Mouse (Mus musculus): ENCODE results near the gene Galnt9. TPM values are rescaled to one million over a fixed set of nuclear protein-coding genes. Genes with fewer than 3 reads are reported as not detected.

Gene Galnt9
- total RNA-seq, 2 experiments from 2014 or later = 105 to 109 TPM

DNA sequence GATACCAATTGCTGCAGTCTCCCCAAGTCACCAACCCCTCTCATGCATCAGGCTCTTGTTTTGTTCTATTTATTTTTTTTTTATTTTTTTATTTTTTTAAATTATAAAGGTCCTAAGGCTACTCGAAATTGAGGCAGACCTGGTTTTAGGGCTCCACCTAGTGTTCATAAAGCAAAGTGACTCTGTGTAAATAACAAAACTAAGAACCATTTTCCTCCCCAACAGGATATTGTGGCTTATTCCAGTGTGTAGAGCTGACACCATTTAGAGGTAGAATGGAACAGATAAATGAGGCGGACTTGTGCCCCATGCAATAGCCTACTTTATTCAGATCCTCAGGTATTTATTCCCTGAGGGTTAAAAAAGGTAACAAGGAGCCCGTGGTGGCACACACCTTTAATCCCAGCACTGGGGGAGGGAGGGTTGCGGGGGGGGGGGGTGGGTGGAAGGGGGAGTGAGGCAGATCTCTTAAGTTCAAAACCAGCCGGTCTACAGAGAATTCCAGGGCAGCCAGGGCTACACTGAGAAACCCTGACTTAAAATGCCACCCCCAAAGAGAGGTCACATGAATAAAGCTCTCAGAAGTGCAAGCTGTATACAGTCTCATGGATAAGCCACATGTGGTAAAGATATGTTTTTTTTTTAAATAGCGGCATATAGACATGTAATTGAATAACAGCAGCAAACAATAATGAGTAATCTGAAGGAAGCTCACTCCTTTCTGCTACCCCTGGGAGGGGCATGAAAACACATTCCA lies 92.0 kb downstream of the Galnt9 start:
- no peak for DNase-seq

DNA sequence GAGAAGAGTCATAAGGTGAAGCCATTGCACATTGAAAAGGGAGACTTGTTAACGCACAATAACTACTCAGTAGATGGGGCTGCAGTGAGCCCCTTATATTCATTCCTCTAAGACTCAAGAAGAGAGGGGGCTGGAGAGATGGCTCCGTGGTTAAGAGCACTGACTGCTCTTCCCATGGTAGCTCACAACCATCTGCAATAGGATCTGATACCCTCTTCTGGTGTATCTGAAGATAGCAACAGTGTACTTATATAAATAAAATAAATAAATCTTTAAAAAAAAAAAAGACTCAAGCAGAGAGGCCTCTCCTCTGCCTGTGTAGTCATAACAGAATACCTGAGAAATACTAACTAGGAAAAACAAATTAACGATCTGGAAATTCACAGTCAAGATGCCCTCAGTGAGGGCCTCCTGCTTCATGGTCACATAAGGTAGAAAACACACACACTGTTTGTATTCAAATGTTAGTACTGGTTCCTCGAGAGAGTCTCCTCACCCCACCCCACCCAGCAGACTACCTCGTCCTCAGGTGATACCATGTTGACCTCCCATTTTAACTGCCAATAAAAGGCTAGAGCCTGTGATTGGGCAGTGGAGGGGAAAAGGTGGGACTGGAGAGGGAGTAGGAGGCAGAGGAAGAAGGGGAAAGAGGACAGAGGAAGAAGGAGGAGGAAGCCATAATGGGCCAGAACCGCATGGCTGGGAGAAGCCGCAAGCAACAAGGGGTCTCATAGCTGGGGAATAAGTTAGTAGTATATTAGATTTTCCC lies 94.3 kb downstream of the Galnt9 start:
- DNase-seq = no peak

DNA sequence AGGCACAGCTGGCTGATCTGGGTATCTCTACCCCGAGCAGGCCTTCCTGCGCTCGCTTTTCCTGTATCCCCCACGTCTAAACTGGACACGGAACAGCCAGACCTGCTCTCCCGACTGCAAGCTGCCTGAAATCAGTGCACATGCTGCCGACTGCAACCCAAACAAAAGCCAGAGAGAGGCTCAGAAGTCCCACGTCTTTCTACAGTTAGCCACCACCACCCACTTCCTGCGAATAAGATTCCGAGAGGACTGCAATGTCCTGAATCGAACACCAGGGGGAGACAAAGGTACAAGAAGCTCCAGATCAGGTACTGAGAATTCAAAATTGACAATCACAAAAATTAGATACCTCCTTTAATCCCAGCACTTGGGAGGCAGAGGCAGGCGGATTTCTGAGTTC lies 95.3 kb downstream of the Galnt9 start:
- DNase-seq = peak; percentile 59 to 77

DNA sequence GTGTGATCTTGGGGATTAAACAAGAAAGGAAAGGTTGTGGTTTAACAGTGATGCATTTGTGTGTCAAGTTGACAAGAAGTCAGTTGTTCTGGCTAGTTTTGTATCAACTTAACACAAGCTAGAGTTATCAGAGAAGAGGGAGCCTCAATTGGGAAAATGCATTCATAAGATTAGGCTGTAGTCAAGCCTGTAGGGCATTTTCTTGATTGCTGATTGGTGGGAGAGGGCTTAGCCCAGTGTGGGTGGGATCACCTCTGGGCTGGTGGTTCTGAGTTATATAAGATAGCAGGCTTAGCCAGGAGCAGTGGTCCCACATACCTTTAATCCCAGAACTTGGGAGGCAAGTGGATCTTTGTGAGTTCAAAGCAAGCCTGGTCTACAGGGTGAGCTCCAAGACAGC lies 102.2 kb downstream of the Galnt9 start:
- no peak for DNase-seq

DNA sequence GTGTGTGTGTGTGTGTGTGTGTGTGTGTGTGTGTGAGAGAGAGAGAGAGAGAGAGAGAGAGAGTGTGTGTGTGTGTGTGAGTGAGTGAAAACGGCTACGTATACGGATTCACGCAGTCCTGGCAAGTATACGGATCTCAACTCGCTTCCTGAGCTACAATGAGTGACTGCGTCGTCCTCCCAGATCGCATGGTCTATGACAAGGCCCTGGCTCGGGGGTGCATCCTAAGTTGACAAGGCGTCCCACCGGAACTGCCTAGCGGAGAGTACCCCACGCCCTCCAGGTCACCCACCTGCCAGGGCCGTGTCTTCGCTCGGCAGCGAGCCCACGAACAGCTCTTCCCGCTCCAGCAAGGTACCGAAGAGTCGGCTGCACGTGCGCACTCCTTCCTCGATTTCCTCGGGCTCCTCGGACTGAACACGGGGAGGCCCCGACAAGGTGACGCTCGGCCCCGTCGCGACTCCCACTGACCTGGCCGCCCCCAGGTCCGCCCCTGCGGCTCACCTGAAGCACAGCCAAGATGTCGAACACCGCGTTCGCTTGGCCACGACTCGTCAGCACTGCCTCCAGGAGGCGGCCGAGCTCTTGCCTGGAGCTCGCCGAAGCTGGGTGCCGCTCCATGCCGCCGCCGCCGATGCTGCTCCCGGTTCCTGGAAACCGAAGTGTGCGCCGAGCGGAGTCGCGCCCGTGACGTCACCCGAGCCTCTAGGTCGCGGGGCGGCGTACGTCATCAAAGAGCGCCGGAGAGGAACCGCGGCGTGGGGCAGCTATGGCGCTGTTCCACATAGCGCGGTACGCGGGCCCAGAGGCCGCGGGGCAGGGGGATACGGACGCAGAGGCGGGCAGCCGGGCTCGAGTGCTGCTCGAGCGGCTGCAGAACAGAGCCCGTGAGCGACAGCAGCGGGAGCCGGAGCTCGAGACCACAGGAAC lies 108.8 kb downstream of the Galnt9 start, which contains the start of the genes Noc4l and Ddx51:
Noc4l (minus strand) TSS at position 699 of the 930 bp plus-strand sequence.
Ddx51 (plus strand) TSS at position 733 of the 930 bp plus-strand sequence.
- DNase-seq = peak; percentile 91 to 94

DNA sequence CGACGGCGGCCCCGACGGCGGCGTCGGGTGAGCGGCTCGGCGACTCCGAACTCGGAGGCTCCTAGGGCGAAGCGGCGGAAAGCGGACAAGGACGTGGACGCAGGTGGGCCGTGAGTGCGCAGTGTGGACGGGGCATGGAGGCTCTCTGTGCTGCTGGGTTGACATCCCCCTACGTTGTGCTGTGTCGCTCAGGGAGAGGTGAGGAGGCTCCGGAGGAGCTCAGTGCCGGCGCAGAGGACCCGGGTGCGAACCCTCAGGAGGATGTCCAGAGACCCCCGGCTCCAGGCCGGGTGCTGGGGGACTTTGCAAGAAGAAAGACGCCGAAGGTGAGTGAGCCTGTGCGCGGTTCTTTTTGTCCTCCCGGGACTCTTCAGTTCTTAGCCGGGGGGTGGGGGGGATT lies 109.5 kb downstream of the Galnt9 start:
- DNase-seq = no peak

DNA sequence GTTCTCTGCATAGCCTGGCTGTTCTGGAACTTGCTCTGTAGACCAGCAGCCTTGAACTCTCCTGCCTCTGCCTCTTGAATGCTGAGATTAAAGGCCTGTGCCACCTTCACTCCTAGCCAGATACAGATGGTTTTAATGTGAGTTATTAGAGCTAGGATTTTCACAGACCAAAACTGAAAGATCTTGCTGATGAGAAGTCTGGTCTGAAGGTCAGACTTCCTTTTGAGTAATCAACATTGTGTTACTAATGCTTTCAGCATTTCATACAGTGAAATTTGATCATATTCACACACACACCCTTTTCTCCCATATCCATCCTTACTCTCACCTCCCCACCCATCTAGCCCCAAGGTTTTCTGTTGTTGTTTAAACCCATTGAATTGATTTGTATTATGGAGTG lies 115.5 kb downstream of the Galnt9 start:
- no peak for DNase-seq

DNA sequence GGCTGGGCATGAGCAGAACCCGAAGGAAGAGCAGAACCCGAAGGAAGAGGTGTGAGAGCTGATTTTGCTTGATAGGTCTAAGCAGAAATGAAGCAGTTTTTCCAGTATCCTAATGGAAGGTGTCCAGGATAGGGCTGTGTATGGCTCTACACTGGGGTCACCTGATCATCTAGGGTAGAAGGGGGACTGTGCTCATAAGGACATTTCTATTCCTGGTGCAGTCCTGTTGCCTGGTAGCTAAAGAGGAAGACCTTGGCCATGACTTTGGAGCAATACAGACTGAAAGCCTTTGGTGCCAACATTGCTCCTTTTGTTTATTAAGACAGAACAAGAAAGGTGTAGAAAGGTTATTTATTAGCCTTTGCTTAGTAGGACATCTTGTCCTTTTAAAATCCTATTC lies 119.9 kb downstream of the Galnt9 start:
- DNase-seq = no peak

DNA sequence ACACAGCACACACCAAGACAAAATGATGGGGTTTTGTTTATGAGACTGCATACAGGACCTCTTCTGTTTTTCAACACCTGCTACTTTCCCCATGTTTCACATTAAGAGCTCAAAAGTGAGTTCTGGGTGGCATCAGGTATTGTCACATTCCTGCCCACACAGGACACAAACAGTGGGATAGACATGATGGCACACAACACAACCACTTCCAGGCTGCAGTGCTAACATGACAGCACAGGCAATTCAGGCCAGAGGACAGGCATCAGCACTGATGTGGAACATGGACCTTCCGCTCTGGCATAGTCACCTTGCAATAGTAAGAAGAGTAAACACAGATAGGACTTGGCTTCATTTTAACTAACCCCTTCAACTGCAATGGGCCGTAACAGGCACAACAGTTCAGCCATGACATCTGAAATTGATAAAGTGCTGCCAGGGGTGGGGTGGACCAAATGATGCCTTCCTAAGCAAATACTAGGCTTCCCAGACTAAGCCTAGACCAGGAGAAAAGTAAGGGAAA lies 120.7 kb downstream of the Galnt9 start:
- DNase-seq = no peak

DNA sequence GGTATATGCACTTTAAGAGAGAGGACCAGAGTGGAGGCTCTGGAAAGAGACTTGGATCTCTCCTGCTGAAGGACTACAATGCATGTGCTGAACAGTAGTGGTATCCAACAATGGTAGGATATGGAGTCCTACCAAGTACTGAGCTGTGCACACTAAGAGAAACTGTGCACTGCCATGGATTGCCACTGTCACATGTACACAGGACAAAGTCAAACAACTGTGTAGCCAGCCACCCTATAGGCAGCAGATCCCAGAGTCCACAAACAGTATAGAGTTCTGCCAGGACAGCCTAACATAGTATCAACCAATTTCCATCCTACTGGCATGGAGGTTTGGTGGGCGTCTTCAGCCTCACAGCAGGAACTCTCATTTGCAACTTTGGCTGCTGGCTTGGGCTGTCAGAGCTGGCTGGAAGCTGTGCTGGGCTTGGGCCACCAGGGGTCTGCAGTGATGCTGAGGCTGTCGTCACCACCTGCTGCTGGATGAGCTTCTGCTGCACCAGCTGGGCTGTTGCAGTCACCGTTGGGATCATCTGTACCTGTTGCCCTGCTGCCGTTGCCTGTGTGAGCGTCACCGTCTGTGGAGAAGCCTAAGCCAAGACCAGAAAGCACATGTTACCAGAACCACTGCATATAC lies 121.4 kb downstream of the Galnt9 start:
- no peak for DNase-seq

Small RNA genes within 50 kb of the gene (microRNA-seq; reads per million reads assigned to microRNA genes)
- 1.2 to 2.1 reads per million in 2 experiments for gene Mir7026

Other genes starting within 250 kb of the Galnt9 start
- under 1 TPM in 1 of 2 experiments, not detected in 1; 0.27 TPM for gene P2rx2, start 201.1 kb upstream of the Galnt9 start, total RNA-seq (2021)
- gene Lrcol1, start 199.6 kb upstream of the Galnt9 start, total RNA-seq (2021) = not detected
- 10 to 100 TPM; 78.1 to 89.6 TPM for gene Fbrsl1, start 95.9 kb upstream of the Galnt9 start, total RNA-seq (2021)
- gene Noc4l, start 109.1 kb downstream of the Galnt9 start, total RNA-seq (2021) = 10 to 100 TPM; 20.0 to 24.7 TPM
- 10 to 100 TPM; 26.0 to 28.8 TPM for gene Ddx51, start 109.1 kb downstream of the Galnt9 start, total RNA-seq (2021)
- 100 to 1,000 TPM in 1 of 2 experiments, 10 to 100 TPM in 1; 92.7 to 113 TPM for gene Ep400, start 226.4 kb downstream of the Galnt9 start, total RNA-seq (2021)
- gene Pus1, start 236.3 kb downstream of the Galnt9 start, total RNA-seq (2021) = 10 to 100 TPM; 17.7 to 20.2 TPM

All from layer of hippocampus, postnatal 36 days (tissue).